Mouse (Mus musculus) CH12.LX (cell line): ENCODE data around the gene Dlg5.

ENCODE experiments used
- CTCF ChIP-seq, 2 experiments: IDR thresholded peaks in 1 of 2; conservative IDR thresholded peaks in 1 of 2; 2 replicates each; pipeline ENCODE4 v1.5.1; 2011 to 2012; ENCODE audit warnings: low read depth in 2 of 2, low read length in 2 of 2, improper control_type of control experiment in 1 of 2, inconsistent platforms in 1 of 2, mild to moderate bottlenecking in 1 of 2, moderate library complexity in 1 of 2
- ELF1 ChIP-seq: IDR thresholded peaks from 2 replicates; pipeline ENCODE4 v1.6.1; 2014; ENCODE audit warnings: low read depth, mild to moderate bottlenecking, inconsistent platforms, low read length, improper control_type of control experiment
- JUND ChIP-seq: conservative IDR thresholded peaks from 2 replicates; pipeline ENCODE4 v1.6.1; 2011; ENCODE audit warnings: low read depth, low read length, improper control_type of control experiment
- MYC ChIP-seq: IDR thresholded peaks from 2 replicates; pipeline ENCODE4 v1.6.1; 2011; ENCODE audit warnings: low read depth, mild to moderate bottlenecking, improper control_type of control experiment, low read length
- POLR2A ChIP-seq: IDR thresholded peaks from 2 replicates; pipeline ENCODE4 v1.6.1; 2011; ENCODE audit warnings: low read depth, mild to moderate bottlenecking, improper control_type of control experiment, low read length
- SMC3 ChIP-seq: IDR thresholded peaks from 2 replicates; pipeline ENCODE4 v1.6.1; 2011; ENCODE audit warnings: low read depth, low read length, improper control_type of control experiment
- TCF12 ChIP-seq: IDR thresholded peaks from 2 replicates; pipeline ENCODE4 v1.6.1; 2014; ENCODE audit warnings: low read depth, mild to moderate bottlenecking, inconsistent platforms, low read length, improper control_type of control experiment
- USF1 ChIP-seq: IDR thresholded peaks from 2 replicates; pipeline ENCODE4 v1.6.1; 2014; ENCODE audit warnings: low read depth, mild to moderate bottlenecking, inconsistent platforms, low read length, improper control_type of control experiment
- USF2 ChIP-seq: conservative IDR thresholded peaks from 2 replicates; pipeline ENCODE4 v1.6.1; 2011; ENCODE audit warnings: low read depth, low read length, improper control_type of control experiment

- TF ChIP-seq MYC, result no peak
- no peak for TF ChIP-seq CTCF (conservative IDR thresholded peaks at IDR 0.05 in 1 of 2, IDR thresholded peaks at IDR 0.05 in 1 of 2; ENCODE audit: low read depth in 2 of 2, low read length in 2 of 2)
- TF ChIP-seq JUND, result no peak
- no peak for TF ChIP-seq USF1
- TF ChIP-seq SMC3, result no peak
- TF ChIP-seq POLR2A, result no peak
- no peak for TF ChIP-seq USF2
- no peak for TF ChIP-seq ELF1
- no peak for TF ChIP-seq TCF12
These were observed 23.9 kb upstream of the Dlg5 start for GRCm38 (mm10) chr14:24269571-24269970.
